Mouse (Mus musculus) 416B (cell line): ENCODE data around the gene Tmed5.
A peak's percentile ranks its signal among the peaks of the same experiment; 100 is the strongest.
"Not testable (repeated sequence)": the region's sequence is repeated elsewhere in the genome, so short reads cannot be mapped to it uniquely, and the experiment has no call there.

Experiments used
- DNase-seq: peaks from one replicate; pipeline ENCODE4 v3.0.0; 2011; ENCODE audit warnings: low read depth

The Tmed5 gene

GRCm38 (mm10) chr5:108132441-108133243, at the start of gene Tmed5, which contains the start of gene Ccdc18:
Gene Tmed5 (minus strand): TSS chr5:108132620.
Gene Ccdc18 (plus strand): TSS chr5:108132875.
- peak; percentile 99 for DNase-seq

DNA sequence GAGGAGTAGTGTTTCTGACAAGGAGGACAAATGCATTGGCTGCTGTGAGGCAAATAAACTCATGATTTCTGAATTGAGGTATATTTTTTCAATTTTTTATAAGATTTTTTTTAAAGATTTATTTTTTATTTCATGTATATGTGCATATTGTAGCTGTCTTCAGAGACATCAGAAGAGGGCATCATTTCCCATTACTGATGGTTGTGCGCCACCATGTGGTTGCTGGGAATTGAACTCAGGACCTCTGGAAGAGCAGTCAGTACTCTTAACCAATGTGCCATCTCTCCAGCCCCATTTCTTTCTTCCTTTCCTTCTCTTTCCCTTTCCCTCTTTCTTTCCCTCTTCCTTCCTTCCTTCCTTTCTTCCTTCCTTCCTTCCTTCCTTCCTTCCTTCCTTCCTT, 31.3 kb upstream of the Tmed5 start:
- peak; percentile 53 for DNase-seq

- no peak for DNase-seq
Observed at GRCm38 (mm10) chr5:108160796-108161195, 28.4 kb upstream of the Tmed5 start.

GRCm38 (mm10) chr5:108152592-108152991, 20.2 kb upstream of the Tmed5 start:
- no peak for DNase-seq

DNA sequence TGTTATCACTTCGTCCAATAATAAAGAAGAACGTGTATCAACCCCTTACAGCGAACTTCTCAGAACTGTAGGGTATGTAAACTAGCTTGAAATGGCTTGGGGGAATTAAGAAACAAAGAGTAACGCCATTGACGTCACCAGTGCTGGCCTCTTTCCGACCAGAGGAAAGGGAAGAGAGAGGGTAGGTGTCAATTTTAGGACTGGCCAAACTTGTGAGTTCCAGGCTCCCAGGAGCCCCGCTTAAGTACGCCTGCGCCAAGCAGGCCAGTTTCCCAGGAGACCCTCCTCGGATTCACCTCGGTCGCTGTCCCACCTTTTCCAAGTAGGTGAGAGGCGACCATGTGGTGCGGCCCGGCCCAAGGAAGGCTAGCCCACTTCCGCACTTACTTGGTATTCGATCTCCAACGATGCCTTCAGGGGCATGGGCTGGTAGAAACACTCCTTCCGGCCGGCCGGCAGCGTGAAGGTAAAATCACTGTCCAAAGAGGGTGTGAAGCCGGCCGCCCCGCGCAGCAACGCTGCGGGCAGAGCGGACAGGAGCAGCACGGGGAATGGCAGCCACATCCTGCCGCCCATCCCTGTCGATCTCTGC, 475 bp downstream of the Tmed5 start:
- peak; percentile 88 for DNase-seq

DNA sequence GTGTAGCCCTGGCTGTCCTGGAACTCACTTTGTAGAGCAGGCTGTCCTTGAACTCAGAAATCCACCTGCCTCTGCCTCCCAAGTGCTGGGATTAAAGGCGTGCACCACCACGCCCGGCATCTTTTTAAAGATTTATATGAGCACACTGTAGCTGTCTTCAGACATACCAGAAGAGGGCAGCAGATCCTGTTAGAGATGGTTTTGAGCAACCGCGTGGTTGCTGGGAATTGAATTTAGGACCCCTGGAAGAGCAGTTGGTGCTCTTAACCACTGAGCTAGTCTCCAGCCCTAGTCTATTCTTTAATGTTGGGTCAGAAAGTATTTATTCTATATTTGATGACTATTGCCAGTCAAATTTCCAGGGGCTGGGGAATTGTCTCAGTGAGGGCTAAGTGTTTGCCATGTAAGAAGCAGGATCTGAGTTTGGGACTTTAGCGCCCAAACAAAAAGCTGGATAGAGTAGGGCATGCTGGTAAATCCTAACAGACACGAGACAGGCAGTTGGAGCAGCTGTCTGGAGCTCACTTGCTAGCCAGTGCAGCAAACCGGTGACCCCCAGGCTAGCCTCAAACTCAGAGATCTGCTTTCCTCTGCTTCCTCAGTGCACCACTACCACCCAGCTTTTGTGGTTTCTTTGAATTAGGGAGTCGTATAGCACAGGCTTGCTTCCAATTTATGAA, 12.1 kb downstream of the Tmed5 start:
- peak; percentile 39 for DNase-seq

DNA sequence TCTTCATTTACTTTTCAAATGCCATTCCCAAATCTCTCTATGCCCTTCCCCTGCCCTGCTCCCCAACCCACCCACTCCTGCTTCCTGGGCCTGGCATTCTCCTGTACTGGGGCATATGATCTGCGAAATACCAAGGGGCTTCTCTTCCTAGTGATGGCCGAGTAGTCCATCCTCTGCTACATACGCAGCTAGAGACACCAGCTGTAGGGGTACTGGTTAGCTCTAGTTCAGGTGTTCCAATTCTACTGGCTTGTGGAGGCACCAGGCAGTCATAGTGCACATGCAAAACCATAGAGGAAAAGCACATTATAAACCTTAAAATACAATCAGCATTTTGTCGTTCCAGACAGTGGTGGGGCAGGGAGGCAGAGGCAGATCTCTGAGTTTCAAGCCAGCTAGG, 14.7 kb downstream of the Tmed5 start:
- no peak for DNase-seq

DNA sequence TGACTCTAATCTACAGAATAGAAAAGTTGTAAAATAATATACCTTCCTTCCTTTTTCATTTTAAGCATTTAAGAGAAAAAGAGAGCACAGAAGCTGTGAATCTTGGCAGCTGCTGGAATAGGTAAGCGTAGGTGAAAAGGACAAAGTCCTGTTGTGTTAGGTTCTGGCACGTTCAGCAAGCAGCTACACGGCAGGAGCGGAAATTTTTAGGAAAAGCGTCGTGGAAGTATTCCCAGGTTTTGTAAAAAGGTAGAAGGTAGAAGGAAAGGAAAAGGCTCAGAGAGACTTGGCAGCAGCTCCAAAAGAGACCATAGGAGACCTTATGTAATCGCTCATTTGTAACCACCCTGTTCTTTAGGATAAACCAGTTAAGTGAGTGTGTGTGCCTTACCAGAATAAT, 23.1 kb downstream of the Tmed5 start:
- no peak for DNase-seq

DNA sequence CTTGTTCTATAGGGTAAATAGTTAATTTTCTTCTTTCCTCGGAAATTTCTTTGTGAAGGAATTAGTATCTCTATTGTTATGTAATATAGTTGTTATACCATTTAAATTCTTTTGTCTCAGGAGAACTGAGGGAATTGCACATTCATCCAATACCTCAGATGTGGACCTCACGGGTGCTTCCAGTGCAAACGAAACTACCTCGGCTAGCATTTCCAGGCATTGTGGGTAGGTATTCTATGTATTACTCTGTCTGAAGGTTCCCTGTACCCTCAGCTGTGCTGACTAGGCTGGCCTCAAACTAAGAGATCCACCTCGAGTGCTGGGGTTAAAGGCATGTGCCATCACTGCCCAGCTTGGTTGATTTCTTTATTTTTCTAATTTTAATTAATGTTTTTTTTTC, 28.1 kb downstream of the Tmed5 start:
- DNase-seq: no peak

DNA sequence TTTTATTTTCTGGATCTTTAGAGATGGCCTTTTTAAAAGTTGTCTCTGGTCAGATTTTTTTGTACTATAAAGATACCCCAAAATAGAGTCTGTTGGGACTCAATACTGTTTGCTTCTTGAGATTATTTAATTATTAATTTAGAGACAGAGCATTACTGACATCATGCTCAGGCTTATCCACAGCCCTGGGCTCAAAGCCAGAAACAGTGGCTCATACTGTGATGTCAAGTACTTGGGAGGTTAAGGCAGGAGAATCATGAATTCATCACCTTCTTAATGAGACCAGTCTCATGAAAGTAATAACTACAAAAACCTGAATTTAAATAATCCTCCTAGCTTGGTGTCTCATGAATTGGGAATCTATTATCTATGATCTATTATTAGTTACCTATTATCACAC, 32.2 kb downstream of the Tmed5 start:
- peak; percentile 49 for DNase-seq

- DNase-seq: no peak
Observed at GRCm38 (mm10) chr5:108097676-108098075, 34.7 kb downstream of the Tmed5 start.

DNA sequence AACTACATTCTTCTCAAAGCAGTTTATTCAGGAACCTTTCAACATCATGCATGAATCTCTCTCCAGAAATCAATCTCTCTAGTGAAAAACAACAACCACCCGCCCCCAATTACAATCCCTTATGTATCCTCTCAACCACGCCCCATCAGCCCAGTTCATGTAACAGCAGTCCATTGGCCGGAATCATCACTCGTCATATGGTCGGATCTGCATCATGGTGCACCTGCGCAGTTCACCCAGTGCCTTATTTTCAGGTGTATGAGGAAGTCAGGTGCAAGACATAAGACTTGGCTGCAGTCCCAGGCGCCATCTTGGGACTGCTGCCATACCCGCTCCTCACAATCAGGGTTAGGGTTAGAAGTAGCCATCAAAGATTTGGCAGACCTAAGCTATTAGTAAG, 39.7 kb downstream of the Tmed5 start:
- DNase-seq: not testable (repeated sequence)

DNA sequence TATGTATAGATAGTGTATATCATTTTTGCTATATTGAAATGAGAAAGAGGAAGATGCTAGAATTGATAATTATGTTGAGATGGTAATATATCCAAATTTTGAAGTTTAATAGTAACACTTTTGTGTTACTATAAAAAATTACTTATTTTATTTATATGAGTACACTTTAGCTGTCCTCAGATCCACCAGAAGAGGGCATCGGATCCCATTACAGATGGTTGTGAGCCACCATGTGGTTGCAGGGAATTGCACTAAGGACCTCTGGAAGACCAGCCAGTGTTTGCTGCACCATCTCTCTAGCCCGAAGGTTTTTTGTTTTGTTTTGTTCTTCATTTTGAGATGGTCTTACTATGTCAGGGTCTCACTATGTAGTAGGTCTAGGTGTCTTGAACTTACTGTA, 47.0 kb downstream of the Tmed5 start:
- DNase-seq: peak; percentile 38

- DNase-seq: peak; percentile 79
Observed at GRCm38 (mm10) chr5:108082380-108082779, 50.0 kb downstream of the Tmed5 start.

DNA sequence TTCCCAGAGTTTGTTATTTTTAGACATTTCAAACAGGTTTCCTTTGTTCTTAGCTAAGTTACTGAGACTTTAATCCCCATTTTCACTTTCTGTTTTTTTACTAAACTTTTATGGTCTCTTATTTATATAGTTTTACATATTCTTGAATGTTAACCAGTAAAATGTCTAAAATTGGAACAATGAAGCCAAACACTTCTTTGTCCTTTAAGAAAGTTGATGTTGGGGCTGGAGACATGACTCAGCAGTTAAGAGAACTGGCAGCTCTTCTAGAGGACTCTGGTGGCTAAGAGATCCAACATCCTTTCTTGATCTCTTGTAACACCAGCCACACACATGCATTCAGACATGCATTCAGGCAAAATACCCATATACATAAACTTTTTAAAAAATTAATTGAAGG, 52.8 kb downstream of the Tmed5 start:
- peak; percentile 75 for DNase-seq

DNA sequence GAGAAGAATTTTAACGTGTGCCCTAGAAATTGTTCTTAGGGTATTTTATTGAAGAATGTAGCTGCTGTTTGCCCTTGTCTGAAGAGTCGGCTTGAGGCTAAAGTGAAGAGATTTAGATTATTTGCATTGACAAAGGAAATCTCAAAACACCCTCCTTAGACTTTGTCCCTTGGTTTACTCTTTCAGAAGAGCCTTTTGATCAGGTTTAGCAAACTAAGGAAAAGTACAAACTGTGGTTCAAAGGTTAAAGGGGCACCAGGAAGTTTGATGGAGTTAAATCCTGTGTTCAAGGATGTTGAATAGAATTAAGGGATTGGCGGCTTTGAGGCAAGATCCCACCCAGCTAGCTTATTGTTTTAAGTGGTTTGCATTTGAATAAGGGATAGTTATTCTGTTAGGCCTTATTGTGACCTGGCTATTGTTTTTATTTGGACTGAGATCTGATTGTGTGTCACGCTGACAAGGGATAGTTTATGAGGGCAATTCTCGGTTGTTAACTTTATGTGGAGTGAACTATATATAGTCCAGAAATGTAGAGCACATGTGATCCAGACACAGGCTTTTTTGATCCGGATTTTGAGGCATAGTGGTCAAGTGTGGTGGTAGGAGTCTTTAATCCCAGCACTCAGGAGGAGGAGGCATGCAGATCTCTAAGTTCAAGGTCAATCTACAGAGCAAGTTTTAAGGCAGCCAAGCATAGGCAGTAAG, 55.4 kb downstream of the Tmed5 start:
- no peak for DNase-seq

DNA sequence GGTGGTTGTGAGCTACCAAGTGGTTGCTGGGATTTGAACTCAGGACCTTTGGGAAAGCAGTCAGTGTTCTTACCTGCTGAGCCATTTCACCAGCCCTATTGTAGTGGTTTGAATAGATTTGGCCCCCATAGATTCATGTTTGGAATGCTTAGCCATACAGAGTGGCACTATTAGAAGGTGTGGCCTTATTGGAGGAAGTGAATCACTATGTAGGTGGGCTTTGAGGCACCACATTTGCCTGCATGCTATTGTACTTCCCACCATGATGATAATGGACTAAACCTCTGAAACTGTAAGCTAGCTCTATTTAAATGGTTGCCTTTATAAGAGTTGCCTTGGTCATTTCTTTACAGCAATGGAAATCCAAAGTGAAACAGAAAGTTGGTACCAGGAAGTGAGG, 56.2 kb downstream of the Tmed5 start:
- DNase-seq: no peak

- DNase-seq: no peak
Observed at GRCm38 (mm10) chr5:108072301-108072700, 60.1 kb downstream of the Tmed5 start.

GRCm38 (mm10) chr5:108065465-108066411, 66.7 kb downstream of the Tmed5 start, which contains the start of gene Mtf2:
Gene Mtf2 (plus strand): TSS chr5:108065674.
- peak; percentile 98 for DNase-seq

DNA sequence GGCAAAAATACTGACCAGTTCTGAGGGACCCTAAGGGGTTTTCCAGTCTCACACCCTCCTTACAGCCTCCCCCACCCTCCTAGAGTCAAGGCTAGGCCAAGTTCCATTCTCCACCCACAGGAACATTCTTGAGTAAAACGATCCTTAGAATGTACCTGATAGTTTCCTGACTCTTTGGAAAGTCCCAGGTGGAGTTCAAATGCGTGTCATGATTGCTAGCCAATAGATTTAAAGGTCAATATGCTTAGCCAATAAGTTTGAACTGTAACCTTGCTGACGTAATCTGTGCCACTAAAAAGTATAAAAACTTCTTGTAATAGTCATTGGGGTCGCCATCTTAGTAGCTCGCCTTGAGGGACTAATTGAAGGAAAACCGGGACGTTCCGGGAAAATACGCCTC, 72.0 kb downstream of the Tmed5 start:
- no peak for DNase-seq
